Mouse (Mus musculus): ENCODE measurements at regions not wholly inside any gene's neighbourhood (a gene's known extent, or its start where the extent isn't known, plus 50 kb on each side); places are given as distances from the start of the nearest gene placed in this dataset.

DNA sequence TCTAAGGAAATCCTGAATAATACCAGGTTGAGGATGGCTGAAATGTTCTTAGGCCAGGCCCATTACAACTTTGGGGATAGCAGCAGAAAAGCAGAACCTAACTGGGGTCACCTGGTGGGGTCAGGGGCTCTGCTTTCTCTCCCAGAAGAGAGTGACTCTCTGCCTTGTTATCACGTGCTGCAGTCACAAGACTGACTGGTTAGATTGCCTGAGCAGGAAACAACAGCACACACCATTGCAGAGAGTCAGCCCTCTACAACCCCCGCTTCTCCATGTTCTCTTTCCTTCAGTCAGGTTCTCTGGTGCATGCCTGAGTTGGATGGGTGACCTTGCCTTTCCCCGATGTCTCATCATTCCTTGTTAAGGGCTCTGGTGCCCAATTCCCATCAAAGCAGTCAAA is 91.2 kb upstream of the Hsd17b12 start:
- Histone ChIP-seq H3K4me3 (no peak overlapping the region), H3K9ac (no peak overlapping the region), H3K36me3 (no peaks in the 10 kb centered on the region), H3K4me2 (no peak overlapping the region), H3K9me3 (no peaks in the 10 kb centered on the region), H3K27me3 (peaks cover 47% of the 10 kb centered on the region), H3K4me1 (replicated peaks) (peaks cover 35% of the 10 kb centered on the region), H3K27ac (replicated peaks) (no peak overlapping the region)
- no peak for ATAC-seq (ENCODE audit: low read depth)
- 67% methylated on average over 3 of the region's 3 CpGs for WGBS

DNA sequence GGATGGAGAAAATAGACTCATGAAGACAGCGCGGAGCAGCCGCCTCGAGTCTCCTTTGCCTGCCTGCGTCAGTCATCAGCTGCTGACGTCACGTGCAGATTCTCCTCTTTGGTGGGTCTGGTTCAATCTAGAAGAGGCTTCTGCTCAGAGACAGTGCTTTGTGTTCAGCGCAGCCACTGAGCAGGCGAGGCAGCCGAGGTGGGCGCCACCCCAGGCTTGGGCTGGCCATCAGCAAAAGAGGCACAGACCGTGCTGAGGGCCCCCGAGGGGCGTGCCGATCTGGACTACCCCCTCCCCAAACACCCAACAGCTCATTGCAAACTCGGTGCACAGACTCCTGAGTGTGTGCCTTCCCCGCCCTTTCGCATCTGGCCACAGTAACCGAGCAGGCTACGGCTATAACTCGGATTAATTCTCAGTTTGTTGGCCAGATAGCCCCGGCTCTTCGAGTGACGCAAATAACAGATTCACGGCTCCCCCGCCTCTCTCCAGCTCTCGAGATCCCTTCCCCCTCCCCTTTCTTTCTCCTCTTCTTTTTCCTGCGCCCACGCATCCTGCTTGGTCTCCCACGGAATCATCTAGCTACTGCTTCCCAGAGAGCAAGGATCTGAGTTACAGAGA is 89.2 kb upstream of the Hsd17b12 start:
- no peaks in the 10 kb centered on the region for H3K36me3 ChIP-seq
- no peaks in the 10 kb centered on the region for H3K9me3 ChIP-seq
- H3K9ac ChIP-seq = peak overlapping the region; percentile 77
- H3K4me1 ChIP-seq (replicated peaks) = peaks cover 47% of the 10 kb centered on the region
- H3K4me3 ChIP-seq = peak overlapping the region; percentile 48
- H3K27ac ChIP-seq (replicated peaks) = peak overlapping the region; percentile 96
- peaks cover 67% of the 10 kb centered on the region for H3K27me3 ChIP-seq
- peak; percentile 87 for ATAC-seq (ENCODE audit: low read depth)
- H3K4me2 ChIP-seq = peak overlapping the region; percentile 69
- WGBS = under 1% methylated on average over 30 of the region's 30 CpGs

- no peaks in the 10 kb centered on the region for H3K9me3 ChIP-seq
- peak overlapping the region; percentile 77 for H3K9ac ChIP-seq
- 41% methylated on average over 9 of the region's 9 CpGs for WGBS
- peak overlapping the region; percentile 69 for H3K4me2 ChIP-seq
- H3K4me3 ChIP-seq = peak overlapping the region; percentile 48
- no peaks in the 10 kb centered on the region for H3K36me3 ChIP-seq
- peak; percentile 16 for ATAC-seq (ENCODE audit: low read depth)
- peaks cover 75% of the 10 kb centered on the region for H3K27me3 ChIP-seq
- peaks cover 53% of the 10 kb centered on the region for H3K4me1 ChIP-seq (replicated peaks)
- peak overlapping the region; percentile 96 for H3K27ac ChIP-seq (replicated peaks)
These were observed 88.4 kb upstream of the Hsd17b12 start for GRCm38 (mm10) chr2:94246180-94246611.

- Histone ChIP-seq H3K9me3 (no peaks in the 10 kb centered on the region), H3K27ac (replicated peaks) (peak overlapping the region; percentile 96), H3K9ac (peak overlapping the region; percentile 77), H3K4me1 (replicated peaks) (peaks cover 61% of the 10 kb centered on the region), H3K4me3 (peak overlapping the region; percentile 48), H3K27me3 (peaks cover 81% of the 10 kb centered on the region), H3K36me3 (no peaks in the 10 kb centered on the region), H3K4me2 (peak overlapping the region; percentile 69)
- ATAC-seq (ENCODE audit: low read depth) = peak; percentile 42
- under 1% methylated on average over 16 of the region's 16 CpGs for WGBS
These were observed 87.7 kb upstream of the Hsd17b12 start for GRCm38 (mm10) chr2:94245305-94245959.

- Histone ChIP-seq H3K9me3 (no peaks in the 10 kb centered on the region), H3K36me3 (no peaks in the 10 kb centered on the region), H3K27ac (replicated peaks) (no peak overlapping the region), H3K27me3 (peaks cover 84% of the 10 kb centered on the region), H3K4me1 (replicated peaks) (peaks cover 67% of the 10 kb centered on the region), H3K4me3 (peak overlapping the region; percentile 12), H3K4me2 (peak overlapping the region; percentile 69), H3K9ac (no peak overlapping the region)
- ATAC-seq (ENCODE audit: low read depth) = no peak
- WGBS = 3% methylated on average over 9 of the region's 9 CpGs
These were observed 86.4 kb upstream of the Hsd17b12 start for GRCm38 (mm10) chr2:94244140-94244539.

GRCm38 (mm10) chr2:94243053-94243916 is 85.5 kb upstream of the Hsd17b12 start:
- H3K27me3 ChIP-seq = peaks cover 84% of the 10 kb centered on the region
- under 1% methylated on average over 50 of the region's 50 CpGs for WGBS
- peak overlapping the region; percentile 38; the same call in 1 of the 2 replicates for H3K9ac ChIP-seq
- H3K4me2 ChIP-seq = peak overlapping the region; percentile 69
- no peaks in the 10 kb centered on the region for H3K36me3 ChIP-seq
- H3K4me3 ChIP-seq = peak overlapping the region; percentile 26
- H3K9me3 ChIP-seq = no peaks in the 10 kb centered on the region
- H3K27ac ChIP-seq (replicated peaks) = no peak overlapping the region
- H3K4me1 ChIP-seq (replicated peaks) = peaks cover 67% of the 10 kb centered on the region
- ATAC-seq (ENCODE audit: low read depth) = no peak

- Histone ChIP-seq H3K36me3 (no peaks in the 10 kb centered on the region), H3K4me1 (replicated peaks) (peaks cover 60% of the 10 kb centered on the region), H3K27me3 (peaks cover 88% of the 10 kb centered on the region), H3K9ac (0 out of 2 replicates have a peak overlapping the region, but pooled peaks have one; percentile 38), H3K4me3 (peak overlapping the region; percentile 45), H3K27ac (replicated peaks) (no peak overlapping the region), H3K9me3 (no peaks in the 10 kb centered on the region), H3K4me2 (peak overlapping the region; percentile 79)
- ATAC-seq (ENCODE audit: low read depth) = no peak
- 0% methylated on average over 7 of the region's 7 CpGs for WGBS
These were observed 84.8 kb upstream of the Hsd17b12 start for GRCm38 (mm10) chr2:94242406-94243052.

- Histone ChIP-seq H3K9me3 (no peaks in the 10 kb centered on the region), H3K9ac (no peak overlapping the region), H3K27me3 (peaks cover 91% of the 10 kb centered on the region), H3K36me3 (no peaks in the 10 kb centered on the region), H3K4me1 (replicated peaks) (peaks cover 57% of the 10 kb centered on the region), H3K4me2 (peak overlapping the region; percentile 79), H3K4me3 (peak overlapping the region; percentile 45), H3K27ac (replicated peaks) (no peak overlapping the region)
- 2% methylated on average over 4 of the region's 4 CpGs for WGBS
- no peak for ATAC-seq (ENCODE audit: low read depth)
These were observed 84.3 kb upstream of the Hsd17b12 start for GRCm38 (mm10) chr2:94242051-94242397.

- WGBS = under 1% methylated on average over 55 of the region's 55 CpGs
- Histone ChIP-seq H3K4me2 (peak overlapping the region; percentile 79), H3K36me3 (no peaks in the 10 kb centered on the region), H3K4me1 (replicated peaks) (peaks cover 56% of the 10 kb centered on the region), H3K27ac (replicated peaks) (no peak overlapping the region), H3K4me3 (peak overlapping the region; percentile 45), H3K9me3 (no peaks in the 10 kb centered on the region), H3K27me3 (peaks cover 96% of the 10 kb centered on the region), H3K9ac (peak overlapping the region; percentile 62)
- no peak for ATAC-seq (ENCODE audit: low read depth)
These were observed 83.7 kb upstream of the Hsd17b12 start for GRCm38 (mm10) chr2:94241301-94242050.

GRCm38 (mm10) chr2:94240411-94240810 is 82.6 kb upstream of the Hsd17b12 start:
- Histone ChIP-seq H3K4me3 (peak overlapping the region; percentile 45), H3K4me2 (peak overlapping the region; percentile 79), H3K27me3 (peaks cover 96% of the 10 kb centered on the region), H3K27ac (replicated peaks) (no peak overlapping the region), H3K36me3 (no peaks in the 10 kb centered on the region), H3K9ac (0 out of 2 replicates have a peak overlapping the region, but pooled peaks have one; percentile 62), H3K4me1 (replicated peaks) (peaks cover 45% of the 10 kb centered on the region), H3K9me3 (no peaks in the 10 kb centered on the region)
- no peak for ATAC-seq (ENCODE audit: low read depth)
- whole genome bisulfite sequencing = 2% methylated on average over 17 of the region's 17 CpGs

- H3K4me1 ChIP-seq (replicated peaks) = peaks cover 37% of the 10 kb centered on the region
- 10% methylated on average over 9 of the region's 9 CpGs for WGBS
- peaks cover 87% of the 10 kb centered on the region for H3K27me3 ChIP-seq
- H3K27ac ChIP-seq (replicated peaks) = no peak overlapping the region
- no peak for ATAC-seq (ENCODE audit: low read depth)
- no peak overlapping the region for H3K4me2 ChIP-seq
- no peaks in the 10 kb centered on the region for H3K9me3 ChIP-seq
- H3K36me3 ChIP-seq = no peaks in the 10 kb centered on the region
- H3K4me3 ChIP-seq = no peak overlapping the region
- no peak overlapping the region for H3K9ac ChIP-seq
These were observed 81.8 kb upstream of the Hsd17b12 start for GRCm38 (mm10) chr2:94239573-94239972.
